Mouse (Mus musculus) MEL-GATA-1-ER (cell line): ENCODE data around the gene Psma1.

Experiments
- DNase-seq: peaks from one replicate; pipeline ENCODE4 v3.0.0-alpha.2; 2012; ENCODE audit warnings: low read depth; ENCODE audit errors: extremely low read depth

Psma1 gene

DNA sequence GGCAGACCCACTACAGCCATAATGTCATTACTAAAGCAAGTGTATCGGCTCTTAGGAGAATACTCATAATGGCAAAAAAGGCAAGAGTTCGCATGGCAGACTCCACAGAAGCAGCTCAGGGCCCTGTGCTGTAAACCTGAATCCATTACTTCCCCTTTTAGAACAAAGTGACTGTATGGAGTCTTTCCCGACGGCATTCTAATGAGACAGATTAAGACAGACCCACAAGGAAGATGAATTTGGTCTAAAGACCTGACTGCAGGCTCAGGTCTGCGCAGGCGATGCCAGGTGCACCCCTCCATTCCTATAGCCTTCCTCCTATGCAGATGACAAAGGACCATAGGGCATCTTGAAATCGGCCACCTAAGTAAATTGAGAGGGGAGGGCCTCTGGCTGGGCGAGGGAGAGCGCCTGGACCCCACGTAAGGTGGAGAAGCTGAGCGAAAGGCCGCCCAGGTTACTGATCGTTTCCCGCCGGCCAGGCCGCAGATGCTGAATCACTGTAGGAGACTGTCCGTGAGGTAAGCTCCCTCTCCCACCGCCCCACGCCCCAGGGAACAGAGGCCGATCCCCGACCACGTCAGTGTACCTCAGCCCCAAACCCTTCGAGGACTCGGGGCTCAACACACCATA, 430 bp downstream of the Psma1 start:
- DNase-seq: peak; percentile 62

DNA sequence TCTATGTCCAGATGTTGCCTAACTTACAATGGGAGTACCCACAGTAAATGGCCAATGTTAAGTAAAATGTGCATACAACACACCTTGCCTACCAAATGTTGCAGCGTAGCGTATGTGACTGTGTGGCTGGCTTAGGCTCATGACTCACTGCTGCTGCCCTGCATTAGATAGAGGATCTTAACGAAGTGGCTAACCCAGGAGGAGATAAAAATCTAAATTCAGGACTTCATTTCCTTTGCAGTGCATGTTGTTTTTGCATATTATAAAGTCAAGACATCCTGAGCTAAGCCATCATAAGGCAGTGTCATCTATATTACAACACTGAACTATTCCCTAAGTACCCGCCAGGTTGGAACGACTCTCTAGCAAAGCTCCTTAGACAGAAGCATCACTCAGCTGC, 7.5 kb downstream of the Psma1 start:
- DNase-seq: no peak

DNA sequence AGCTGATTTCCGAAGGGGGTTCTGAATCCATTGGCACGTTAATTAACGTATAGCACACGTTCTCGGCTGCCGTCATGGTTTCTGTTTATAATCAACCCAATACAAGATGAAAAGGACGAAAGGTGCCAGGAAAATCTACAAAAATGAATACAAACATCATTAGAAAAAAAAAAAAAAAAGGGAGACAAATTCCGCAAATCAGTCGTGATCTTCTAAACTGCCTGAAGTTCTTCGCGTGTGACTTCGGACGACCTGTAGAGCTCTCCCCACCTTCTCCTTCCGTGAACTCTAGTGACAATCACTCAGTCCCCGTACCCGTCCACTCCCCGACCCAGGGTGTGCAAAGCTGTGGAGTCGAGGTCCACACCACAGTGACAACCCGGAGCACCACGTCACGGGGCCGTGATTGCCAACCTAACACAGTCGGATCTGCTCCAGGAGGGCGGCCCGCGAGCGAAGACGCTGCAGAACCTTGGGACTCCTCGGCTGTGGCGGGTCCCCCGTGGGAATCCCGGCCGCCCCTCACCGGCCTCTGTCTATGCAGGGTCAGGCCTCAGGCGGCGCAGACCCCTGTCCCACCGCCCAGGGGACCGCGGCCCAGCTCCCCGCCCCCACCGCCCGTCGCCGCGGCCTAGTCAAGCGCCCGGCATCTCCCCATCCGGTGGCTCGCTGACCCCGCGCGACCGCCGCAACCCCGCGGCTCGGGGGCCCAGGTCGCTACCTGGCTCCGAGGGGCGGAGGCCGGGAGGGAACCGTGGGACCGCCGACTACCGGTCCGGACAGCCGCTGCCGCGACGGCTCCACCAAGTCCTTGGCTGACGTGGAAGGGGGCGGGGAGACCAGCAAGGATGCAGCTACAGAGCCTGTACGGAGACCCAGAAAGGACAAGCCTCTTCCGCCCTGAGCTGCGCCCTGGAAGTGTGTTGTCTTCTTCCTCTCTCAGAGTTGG, 21.8 kb downstream of the Psma1 start, which contains the start of gene Copb1:
Gene Copb1, minus strand, starts transcription at position 827 of the 949 bp plus-strand sequence.
- DNase-seq: peak; percentile 76

- DNase-seq: no peak
Measured at GRCm38 (mm10) chr7:114251684-114252083, 24.2 kb downstream of the Psma1 start.

GRCm38 (mm10) chr7:114233980-114234379, 41.9 kb downstream of the Psma1 start:
- no peak for DNase-seq

DNA sequence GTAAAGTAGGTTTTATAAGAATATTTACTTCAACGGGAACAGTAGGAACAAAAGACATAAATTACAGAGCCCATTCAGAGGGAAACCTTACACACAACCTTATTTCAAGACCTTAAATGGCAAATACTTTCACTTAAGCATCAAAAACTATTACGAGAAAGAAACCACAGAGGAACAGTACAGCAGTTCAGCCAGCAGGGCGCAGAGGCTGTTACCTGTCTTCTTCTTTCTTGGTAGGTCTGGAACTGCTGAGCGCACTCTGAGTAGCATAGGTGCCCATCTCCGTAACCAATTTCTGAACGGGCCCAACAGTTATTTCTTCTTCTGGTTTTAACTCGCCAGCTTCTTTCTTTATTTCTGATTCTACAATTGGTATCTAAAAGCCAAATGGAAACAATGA, 42.9 kb downstream of the Psma1 start:
- DNase-seq: no peak

GRCm38 (mm10) chr7:114231857-114232256, 44.1 kb downstream of the Psma1 start:
- no peak for DNase-seq

DNA sequence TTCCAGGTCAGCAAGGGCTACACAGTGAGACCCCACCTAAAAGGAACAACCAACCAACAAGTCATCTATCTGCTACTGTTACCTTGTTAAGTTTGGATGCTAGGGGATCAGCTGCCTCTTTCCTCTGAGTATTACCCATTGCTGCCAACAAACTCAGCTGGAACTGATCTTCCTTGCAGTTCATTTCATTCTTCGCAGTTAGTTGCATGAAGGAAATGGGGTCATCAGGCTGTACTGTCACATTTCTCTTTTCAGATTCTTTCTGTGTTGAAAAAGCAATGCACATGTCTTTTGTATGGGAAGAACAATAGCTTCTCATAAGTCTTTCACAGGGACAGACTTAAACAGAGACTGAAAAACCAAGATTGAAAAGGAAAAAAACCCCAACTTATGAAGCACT, 49.4 kb downstream of the Psma1 start:
- no peak for DNase-seq

- DNase-seq: peak; percentile 18
Measured at GRCm38 (mm10) chr7:114220433-114220832, 55.5 kb downstream of the Psma1 start.

DNA sequence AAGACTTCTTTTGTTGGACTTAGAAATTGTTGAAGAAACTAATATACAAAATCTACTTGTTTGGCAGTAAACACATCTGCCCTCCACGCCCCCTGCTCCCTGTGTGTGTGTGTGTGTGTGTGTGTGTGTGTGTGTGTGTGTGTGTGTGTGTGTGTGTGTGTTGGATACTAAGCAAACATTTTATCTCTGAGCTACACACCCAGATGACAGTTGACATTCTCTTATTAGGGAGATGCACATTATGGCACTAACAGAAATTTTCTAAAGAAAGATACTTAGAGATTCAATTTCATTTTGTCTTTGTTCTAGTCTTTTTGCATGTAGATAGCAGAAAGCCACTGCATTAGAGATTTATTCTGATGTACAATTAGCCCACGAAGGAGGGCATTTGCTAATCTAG, 59.0 kb downstream of the Psma1 start:
- no peak for DNase-seq
